In the genomic region with DNA sequence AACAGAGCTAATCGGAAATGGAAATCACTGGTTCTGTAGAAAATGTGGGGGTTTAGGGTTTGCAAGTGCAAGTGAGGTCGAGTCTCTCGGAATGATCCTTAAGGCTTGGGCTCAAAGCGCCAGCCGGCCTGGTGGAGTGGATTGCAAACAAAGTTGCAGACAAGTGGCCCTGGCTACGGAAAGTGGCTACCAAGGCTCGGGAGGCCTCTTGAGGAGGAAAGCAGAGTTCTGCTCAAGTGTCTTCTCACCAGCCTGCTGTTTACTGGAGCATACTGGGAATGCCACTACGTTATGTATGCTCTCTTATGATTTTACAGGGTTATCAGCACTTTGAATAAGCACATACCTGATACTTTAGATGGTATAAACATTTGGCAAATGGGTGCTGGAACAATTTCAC, we compare ENCODE assay signal across 29 mouse cellular contexts.
DNase-seq lines count a peak whose midpoint lies in the region; ATAC-seq and TF ChIP-seq lines count a peak whose summit lies in the region.
"Had no signal": no experiment of that assay in that cellular context is flagged by ENCODE, and none has a peak within 500 bp of the region (broad histone marks: within the 10 kb centered on the region; RNA-seq: fewer than 3 reads in every experiment).

No protein-coding gene starts in this region.

- H3K27ac ChIP-seq in lung, embryonic 16.5 days (ENCODE audit: low read length), result peak overlapping the region; percentile 43
- no peak overlapping the region for H3K27ac ChIP-seq in intestine, embryonic 16.5 days (ENCODE audit: low read length)
- H3K27ac ChIP-seq: forebrain, embryonic 10.5 days; forebrain, embryonic 13.5 days; heart, embryonic 10.5 days; heart, embryonic 13.5 days; hindbrain, embryonic 14.5 days; hindbrain, postnatal 0 days had no signal

- no peaks in the 10 kb centered on the region for H3K36me3 ChIP-seq in lung, embryonic 16.5 days (ENCODE audit: control insufficient read depth, insufficient read depth, low read length)
- no peaks in the 10 kb centered on the region for H3K36me3 ChIP-seq in intestine, embryonic 16.5 days (ENCODE audit: control insufficient read depth, insufficient read depth, low read length)
- H3K36me3 ChIP-seq: forebrain, embryonic 10.5 days; G1E; heart, embryonic 10.5 days; heart, embryonic 13.5 days had no signal

- ATAC-seq in lung, embryonic 16.5 days (ENCODE audit: low read depth), result peak; percentile 63
- no peak for ATAC-seq in intestine, embryonic 16.5 days
- ATAC-seq: forebrain, embryonic 13.5 days; forebrain, embryonic 16.5 days; hindbrain, postnatal 0 days; Patski had no signal

- TF ChIP-seq POLR2A in lung, adult 2 months (IDR thresholded peaks at IDR 0.05; ENCODE audit: borderline replicate concordance, extremely low read depth, low read depth, low read length), result no peak

- H3K4me1 ChIP-seq in lung, adult 2 months (ENCODE audit: control insufficient read depth, insufficient read depth, low read length), result no peaks in the 10 kb centered on the region; the same call in 1 of the 2 replicates
- peaks cover 8% of the 10 kb centered on the region for H3K4me1 ChIP-seq in lung, embryonic 16.5 days (replicated peaks; ENCODE audit: control insufficient read depth, insufficient read depth, low read length)
- no peaks in the 10 kb centered on the region for H3K4me1 ChIP-seq in intestine, embryonic 16.5 days (ENCODE audit: control insufficient read depth, insufficient read depth, low read length)

- 77% methylated on average over 8 of the region's 8 CpGs for WGBS in lung, adult 2 months
- 60% methylated on average over 8 of the region's 8 CpGs for WGBS in lung, embryonic 16.5 days
- WGBS in intestine, embryonic 16.5 days, result 87% methylated on average over 8 of the region's 8 CpGs

- H3K9me3 ChIP-seq in lung, embryonic 16.5 days (ENCODE audit: control insufficient read depth, low read length), result no peaks in the 10 kb centered on the region
- H3K9me3 ChIP-seq in intestine, embryonic 16.5 days (ENCODE audit: control insufficient read depth, low read length), result no peaks in the 10 kb centered on the region
- H3K9me3 ChIP-seq: forebrain, embryonic 10.5 days; forebrain, embryonic 13.5 days; heart, embryonic 10.5 days; heart, embryonic 13.5 days had no signal

- no peak overlapping the region for H3K9ac ChIP-seq in lung, embryonic 16.5 days (ENCODE audit: low read length)
- no peak overlapping the region for H3K9ac ChIP-seq in intestine, embryonic 16.5 days (ENCODE audit: low read depth, low read length)
- H3K9ac ChIP-seq: forebrain, embryonic 13.5 days; heart, embryonic 13.5 days; hindbrain, embryonic 14.5 days had no signal

- no peak overlapping the region for H3K4me2 ChIP-seq in lung, embryonic 16.5 days (ENCODE audit: low read depth, low read length)
- H3K4me2 ChIP-seq in intestine, embryonic 16.5 days (ENCODE audit: low read depth, low read length), result no peak overlapping the region
- H3K4me2 ChIP-seq: forebrain, embryonic 13.5 days; heart, embryonic 13.5 days; hindbrain, embryonic 14.5 days had no signal

- peak; percentile 68 for DNase-seq in lung, adult 2 months
- DNase-seq in lung, postnatal 14 days, result peak; percentile 59
- peak; percentile 68 to 89 for DNase-seq in lung, postnatal 4 days
- DNase-seq in gastrocnemius, postnatal 10 days, result no peak
- DNase-seq in embryo, embryonic 9.5 days (ENCODE audit: extremely low spot score), result no peak
- DNase-seq: adrenal gland, adult 2 months; adrenal gland, postnatal 14 days; B cell, adult 2 months; cerebellum, adult 11 months; cerebellum, adult 2 months; cerebellum, postnatal 10 days; cerebellum, postnatal 36 days; embryo, embryonic 11 days; gastrocnemius, postnatal 14 days; heart, adult 18-20 months; heart, postnatal 14 days; heart, postnatal 4 days had no signal

- H3K27me3 ChIP-seq in lung, embryonic 16.5 days (ENCODE audit: control insufficient read depth, insufficient read depth, low read depth, low read length), result no peaks in the 10 kb centered on the region
- H3K27me3 ChIP-seq in intestine, embryonic 16.5 days (replicated peaks; ENCODE audit: control insufficient read depth, insufficient read depth, low read length), result no peaks in the 10 kb centered on the region
- H3K27me3 ChIP-seq: CH12.LX, Patski had no signal

- no peak overlapping the region for H3K4me3 ChIP-seq in lung, adult 2 months (replicated peaks; ENCODE audit: extremely low read depth, low read depth, low read length)
- no peak overlapping the region for H3K4me3 ChIP-seq in lung, embryonic 16.5 days (ENCODE audit: low read length)
- H3K4me3 ChIP-seq in intestine, embryonic 16.5 days (ENCODE audit: low read length), result no peak overlapping the region
- H3K4me3 ChIP-seq: forebrain, embryonic 10.5 days; forebrain, embryonic 13.5 days; heart, embryonic 10.5 days; heart, embryonic 13.5 days had no signal

- no peak for TF ChIP-seq CTCF in lung, adult 2 months (IDR thresholded peaks at IDR 0.05; ENCODE audit: insufficient read depth, low read length)

Comparison
In these comparisons a context has a peak if more than half of its experiments do, and no peak if none do; other contexts are left out.
1. DNase-seq: peak in lung, adult 2 months (single experiment), lung, postnatal 14 days (single experiment) and lung, postnatal 4 days (2 of 2); none in gastrocnemius, postnatal 10 days (single experiment) and embryo, embryonic 9.5 days (single experiment).